Mouse (Mus musculus) retina, postnatal 1 day (tissue): ENCODE results near the gene Cabp4.

Experiments used
- DNase-seq: peaks from one replicate; pipeline ENCODE4 v3.0.0-alpha.2; 2012

Gene Cabp4

DNA sequence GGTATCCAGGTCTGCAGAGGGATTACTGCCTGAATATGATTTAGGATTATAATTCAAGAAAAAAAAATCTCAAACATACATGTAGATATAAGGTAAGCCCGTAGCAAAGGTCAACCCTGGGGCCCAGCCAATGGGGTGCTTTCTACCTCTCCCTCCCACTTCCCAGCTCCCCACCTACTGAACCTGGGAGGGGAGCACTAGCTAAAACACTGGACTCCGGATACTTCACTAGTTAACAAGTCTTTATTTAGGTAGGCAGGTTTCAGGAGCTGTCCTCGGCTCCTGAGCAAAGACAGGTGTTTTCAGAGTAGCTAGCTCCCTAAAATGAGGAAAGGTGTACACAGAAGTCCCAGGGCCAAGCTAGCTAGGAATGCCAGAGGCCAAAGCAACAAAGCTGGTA is 20.3 kb upstream of the Cabp4 start:
- DNase-seq = no peak

DNA sequence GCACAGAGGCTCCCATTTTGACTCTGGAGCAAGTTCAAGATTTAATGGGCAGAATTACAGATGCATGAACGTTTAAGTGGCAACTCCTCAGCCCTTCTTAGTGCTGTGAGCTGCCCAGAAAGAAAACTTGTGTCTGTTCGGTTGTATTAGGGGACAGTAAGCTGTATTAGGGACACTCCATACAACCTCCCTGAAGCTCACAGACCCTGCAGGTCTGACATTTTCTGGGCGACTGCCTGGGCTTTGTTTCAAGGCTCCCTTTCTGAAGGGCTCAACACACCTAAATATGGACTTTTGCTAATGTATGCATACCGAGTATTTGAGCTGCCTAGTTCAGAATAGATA is 19.7 kb upstream of the Cabp4 start:
- no peak for DNase-seq

- peak; percentile 98 for DNase-seq
Observed at GRCm38 (mm10) chr19:4162646-4163542, 19.1 kb upstream of the Cabp4 start, which contains the start of gene Rps6kb2. Rps6kb2 (minus strand) TSS chr19:4163354.

DNA sequence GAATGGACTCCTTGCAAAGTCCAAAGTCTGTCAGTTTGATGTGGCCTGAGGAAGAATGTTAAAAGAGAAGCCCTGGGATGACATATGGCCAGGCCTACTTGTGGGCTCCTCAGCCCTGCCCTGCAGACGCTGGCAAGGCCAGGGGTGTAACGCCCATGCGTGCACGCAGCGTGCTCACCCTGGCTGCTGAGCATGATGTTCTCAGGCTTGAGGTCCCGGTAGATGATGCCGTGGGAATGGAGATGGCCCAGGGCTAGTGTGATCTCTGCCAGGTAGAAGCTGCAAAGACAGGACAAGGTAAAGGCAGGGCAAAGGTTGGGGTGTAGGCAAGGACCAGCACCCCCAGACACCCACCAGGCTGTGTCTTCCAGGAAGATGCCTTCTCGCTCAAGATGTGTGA is 15.2 kb upstream of the Cabp4 start:
- no peak for DNase-seq

GRCm38 (mm10) chr19:4156771-4157170 is 12.9 kb upstream of the Cabp4 start:
- DNase-seq = no peak

GRCm38 (mm10) chr19:4156073-4156579 is 12.3 kb upstream of the Cabp4 start:
- no peak for DNase-seq

DNA sequence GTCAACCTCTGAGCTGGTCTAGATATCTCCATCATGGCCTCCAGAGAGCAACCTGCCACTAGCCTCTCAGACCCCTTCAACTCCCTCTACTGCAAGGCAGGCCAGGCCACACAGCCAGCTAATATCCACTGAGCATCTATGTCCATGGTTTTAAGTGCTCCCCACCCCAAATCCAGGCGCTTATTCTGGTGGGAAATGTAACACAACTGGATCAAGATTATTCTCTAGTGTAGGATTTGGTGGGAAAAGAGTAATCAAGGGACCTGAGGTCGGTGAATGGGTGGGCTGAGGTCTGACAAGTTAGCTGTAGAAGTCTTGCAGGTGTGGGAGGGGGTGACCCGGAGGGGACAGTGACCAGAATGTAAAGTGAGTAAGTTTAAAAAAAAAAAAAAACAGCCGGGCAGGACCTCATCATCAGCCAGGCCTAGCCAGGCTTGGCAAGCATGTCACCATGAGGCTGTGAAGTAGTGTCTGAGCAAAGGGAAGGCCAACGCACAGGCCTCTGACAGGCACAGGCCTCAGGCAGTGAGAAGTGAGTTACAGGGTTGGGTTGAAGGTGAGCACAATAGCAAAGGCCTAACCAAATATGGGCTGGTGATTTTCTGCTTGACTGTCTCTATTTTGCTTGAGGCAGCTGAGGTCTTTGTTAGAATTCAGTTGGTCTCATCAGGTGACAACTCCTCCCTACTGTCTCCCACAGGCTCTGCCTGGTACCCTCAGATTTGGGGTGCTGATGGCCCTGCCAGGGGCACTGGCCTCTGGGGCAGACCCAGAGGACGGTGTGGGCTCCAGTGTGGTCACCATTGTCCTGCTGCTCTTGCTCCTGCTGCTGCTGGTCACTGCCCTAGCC is 11.6 kb upstream of the Cabp4 start:
- peak; percentile 46 for DNase-seq

GRCm38 (mm10) chr19:4154437-4155222 is 10.8 kb upstream of the Cabp4 start:
- DNase-seq = no peak

DNA sequence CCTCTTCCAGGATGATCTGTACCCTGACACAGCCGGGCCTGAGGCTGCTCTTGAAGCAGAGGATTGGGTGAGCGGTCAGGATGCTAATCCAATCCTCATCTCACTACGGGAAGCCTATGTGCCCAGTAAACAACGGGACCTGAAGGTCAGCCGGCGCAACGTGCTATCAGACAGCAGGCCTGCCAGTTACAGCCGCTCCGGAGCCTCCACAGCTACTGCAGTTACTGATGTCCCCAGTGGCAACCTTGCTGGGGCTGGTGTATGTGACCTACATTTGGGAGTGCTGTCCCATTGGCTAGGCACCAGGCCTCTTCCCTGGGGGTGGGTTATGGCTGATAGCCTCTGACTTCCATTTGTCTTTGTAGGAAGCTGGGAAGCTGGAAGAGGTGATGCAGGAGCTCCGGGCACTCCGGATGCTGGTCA is 9.4 kb upstream of the Cabp4 start, which contains the start of gene Ptprcap:
Gene Ptprcap (plus strand): TSS at position 373 of the 423 bp plus-strand sequence.
- peak; percentile 74 for DNase-seq

DNA sequence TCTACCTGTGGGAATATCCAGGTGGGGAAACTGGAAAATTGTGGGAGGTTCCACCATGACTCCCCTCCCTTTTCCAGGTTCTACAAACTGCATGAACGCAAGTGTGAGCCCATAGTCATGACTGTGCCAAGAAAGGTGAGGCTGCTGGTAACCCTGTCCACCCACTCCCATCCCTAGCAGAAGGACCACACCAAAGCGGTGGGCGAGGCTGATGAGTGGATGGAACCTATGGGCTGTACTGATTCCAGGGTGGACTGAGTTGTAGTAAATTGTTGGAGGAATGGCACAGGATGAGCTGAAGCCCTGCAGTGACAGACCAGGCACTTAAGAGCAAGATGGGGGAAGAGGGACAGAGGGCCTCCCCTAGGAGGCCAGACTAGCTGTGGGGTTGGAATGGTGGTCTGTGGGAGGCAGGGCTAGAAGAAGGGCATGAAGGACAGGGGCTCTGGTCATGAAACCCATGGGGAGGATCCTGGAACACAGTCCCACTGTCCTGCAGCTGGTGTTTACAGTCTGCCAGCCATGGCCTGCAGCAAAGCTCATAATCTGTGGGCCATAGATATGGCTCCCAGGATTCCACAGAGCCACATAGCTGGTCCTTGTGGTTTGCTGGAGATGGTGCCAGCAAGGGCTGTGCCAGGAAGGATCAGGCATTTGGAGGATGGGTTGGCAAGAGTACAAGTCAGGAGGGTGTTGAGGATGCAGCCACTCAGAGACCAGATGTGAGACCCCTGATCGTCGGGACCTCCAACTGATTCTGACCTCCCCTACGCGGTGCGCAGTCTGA is 8.8 kb upstream of the Cabp4 start:
- DNase-seq = no peak

DNA sequence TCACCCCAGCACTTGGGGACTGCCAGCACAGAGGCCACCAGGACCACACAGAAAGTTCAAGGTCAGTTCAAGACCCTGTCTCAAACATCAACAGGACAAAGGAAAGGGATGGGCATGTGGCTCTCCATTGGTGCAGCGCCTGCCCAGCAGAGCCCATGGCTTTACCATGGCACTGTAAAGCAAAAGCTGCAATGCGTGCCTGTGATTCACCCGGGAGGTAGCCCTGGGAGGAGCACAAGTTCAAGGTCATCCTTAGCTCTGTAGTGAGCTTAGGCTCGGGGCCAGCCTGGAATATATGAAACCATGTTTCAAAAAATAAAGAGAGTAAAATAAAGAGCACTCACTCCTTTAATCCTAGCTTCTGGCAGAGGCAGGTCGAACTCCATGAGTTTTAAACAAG is 8.1 kb upstream of the Cabp4 start:
- DNase-seq = no peak

GRCm38 (mm10) chr19:4151488-4151860 is 7.6 kb upstream of the Cabp4 start:
- DNase-seq = no peak

DNA sequence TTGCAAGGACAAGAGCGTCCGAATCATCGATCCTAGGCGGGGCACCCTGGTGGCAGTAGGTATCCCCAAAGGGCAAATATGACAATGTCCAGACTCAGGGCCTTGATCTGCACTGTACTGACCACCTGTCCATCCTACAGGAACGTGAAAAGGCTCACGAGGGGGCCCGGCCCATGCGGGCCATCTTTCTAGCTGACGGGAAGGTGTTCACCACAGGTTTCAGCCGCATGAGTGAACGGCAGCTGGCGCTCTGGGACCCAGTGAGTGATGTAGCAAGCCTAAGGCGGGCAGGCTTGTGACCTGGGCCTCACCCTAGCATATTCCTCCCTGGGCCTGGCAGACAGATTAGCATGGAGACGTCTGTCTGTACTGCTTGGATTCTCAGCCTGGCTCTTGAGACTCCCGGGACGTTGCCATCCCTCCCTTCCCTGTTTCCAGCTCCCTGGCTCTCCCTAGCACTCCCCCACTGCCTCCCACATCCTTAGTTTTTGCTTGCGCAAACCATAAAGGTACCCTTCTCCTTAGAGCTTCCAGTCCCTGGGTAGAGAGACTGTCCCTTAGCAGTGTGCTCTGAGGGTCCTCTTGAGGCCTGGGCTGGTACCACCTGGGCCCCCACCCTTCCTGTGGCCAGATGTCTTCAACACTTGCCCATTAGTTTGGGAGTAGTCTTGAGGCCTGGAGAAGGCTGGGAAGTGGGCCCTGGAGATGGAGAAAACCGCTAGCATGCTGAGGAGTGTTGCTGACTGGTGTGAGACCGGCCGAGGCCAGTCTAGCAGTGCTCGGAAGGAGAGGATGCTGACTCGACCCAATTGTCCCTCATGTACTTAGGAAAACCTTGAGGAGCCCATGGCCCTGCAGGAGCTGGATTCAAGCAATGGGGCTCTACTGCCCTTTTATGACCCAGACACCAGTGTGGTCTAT is 7.0 kb upstream of the Cabp4 start:
- no peak for DNase-seq

GRCm38 (mm10) chr19:4149764-4150461 is 6.1 kb upstream of the Cabp4 start:
- DNase-seq = no peak

- DNase-seq = no peak
Observed at GRCm38 (mm10) chr19:4149283-4149682, 5.5 kb upstream of the Cabp4 start.

- no peak for DNase-seq
Observed at GRCm38 (mm10) chr19:4148819-4149218, 5.0 kb upstream of the Cabp4 start.

DNA sequence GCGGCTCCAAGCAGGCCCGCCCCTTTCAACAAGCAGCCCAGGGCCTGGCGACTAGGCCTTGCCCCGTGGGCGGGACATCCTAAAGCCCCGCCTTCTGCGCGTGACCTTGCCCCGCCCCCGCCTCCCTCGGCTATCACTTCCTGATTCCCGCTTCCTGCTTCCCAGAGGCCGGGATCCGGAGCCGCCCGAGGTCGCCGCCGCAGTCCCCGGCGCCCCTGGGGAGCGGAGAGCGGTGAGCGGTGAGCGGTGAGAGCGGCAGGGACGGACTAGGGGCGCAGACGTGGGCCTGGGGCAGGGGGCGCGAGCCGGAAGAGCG is 4.6 kb upstream of the Cabp4 start, which contains the start of gene Coro1b:
Gene Coro1b (plus strand): TSS at position 129 of the 316 bp plus-strand sequence.
- DNase-seq = peak; percentile 96

DNA sequence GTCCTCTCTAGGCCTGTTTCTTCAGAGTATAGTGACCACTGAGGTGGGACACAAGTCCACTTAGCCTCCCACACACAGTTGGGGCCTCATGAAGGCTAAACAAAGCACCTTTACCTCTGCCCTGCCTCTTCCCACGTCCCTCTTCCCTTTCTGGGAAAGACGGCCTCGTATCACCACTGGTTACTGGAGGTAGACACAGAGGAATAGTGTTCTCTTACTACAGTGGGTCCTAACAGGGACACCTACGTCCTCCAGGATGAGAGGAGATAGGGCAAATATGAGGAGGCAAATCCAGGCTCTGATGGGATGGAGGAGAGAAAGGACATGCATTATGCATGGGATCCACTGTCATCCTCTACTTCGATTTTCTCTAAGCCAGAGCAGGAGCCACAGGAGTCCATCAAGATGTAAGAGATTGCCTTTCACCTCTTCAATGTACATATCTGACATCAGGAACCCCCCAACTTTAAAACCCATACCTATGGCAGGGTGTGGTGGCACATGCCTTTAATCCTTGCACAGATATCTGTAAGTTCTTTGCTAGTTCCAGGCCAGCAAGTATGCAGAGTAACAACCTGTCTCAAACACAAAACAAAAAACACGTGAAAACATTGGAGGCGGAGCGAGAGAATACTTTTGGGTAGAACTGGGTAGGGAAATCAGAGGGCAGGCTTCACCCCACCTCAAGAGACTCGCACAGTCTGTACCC is 4.1 kb upstream of the Cabp4 start:
- DNase-seq = no peak

GRCm38 (mm10) chr19:4147022-4147405 is 3.2 kb upstream of the Cabp4 start:
- no peak for DNase-seq
